Mouse (Mus musculus) hindbrain, postnatal 0 days (tissue): Measurements from ENCODE around the gene Xylt2. TPM values are rescaled to one million over a fixed set of nuclear protein-coding genes. Genes with fewer than 3 reads are reported as not detected.
"Not testable (repeated sequence)": the region's sequence is repeated elsewhere in the genome, so short reads cannot be mapped to it uniquely, and the experiment has no call there.

Experiments used
- ATAC-seq: fragments of 200-750 bp; cut with Nextera tagmentation; 2 replicates; pipeline ENCODE4 v1.8.0; 2017; ENCODE audit warnings: mild to moderate bottlenecking, moderate TSS enrichment, moderate library complexity
- DNase-seq: peaks from one replicate; pipeline ENCODE4 v3.0.0-alpha.2; 2015; ENCODE audit warnings: low spot score
- H3K27ac ChIP-seq: fragments of 300-500 bp; sonication (generic); 2 replicates; pipeline ENCODE4 v1.5.1; 2014; ENCODE audit warnings: mild to moderate bottlenecking
- H3K27me3 ChIP-seq: fragments of 300-500 bp; sonication (generic); 2 replicates; pipeline ENCODE4 v1.6.1; 2014; ENCODE audit warnings: low read length, mixed read lengths; ENCODE audit not compliant: insufficient read depth
- H3K36me3 ChIP-seq: fragments of 300-500 bp; sonication (generic); 2 replicates; pipeline ENCODE4 v1.6.1; 2014; ENCODE audit warnings: low read length, mixed read lengths; ENCODE audit not compliant: insufficient read depth
- H3K4me1 ChIP-seq: fragments of 300-500 bp; sonication (generic); 2 replicates; pipeline ENCODE4 v1.6.1; 2014; ENCODE audit warnings: antibody characterized with exemption, low read length, mixed read lengths; ENCODE audit not compliant: insufficient read depth
- H3K4me2 ChIP-seq: fragments of 300-500 bp; sonication (generic); 2 replicates; pipeline ENCODE4 v1.6.1; 2014; ENCODE audit warnings: low read depth, mild to moderate bottlenecking, low read length, moderate library complexity, mixed read lengths
- H3K4me3 ChIP-seq: fragments of 300-500 bp; sonication (generic); 2 replicates; pipeline ENCODE4 v1.5.1; 2014; ENCODE audit warnings: low read length
- H3K9ac ChIP-seq: fragments of 300-500 bp; sonication (generic); replicated peaks from 2 replicates; pipeline ENCODE4 v1.6.1; 2014; ENCODE audit warnings: mild to moderate bottlenecking, low read length, moderate library complexity, mixed read lengths
- H3K9me3 ChIP-seq: fragments of 300-500 bp; sonication (generic); 2 replicates; pipeline ENCODE4 v1.6.1; 2016; ENCODE audit warnings: low read length, mixed read lengths
- CTCF ChIP-seq: IDR thresholded peaks from 2 replicates; pipeline ENCODE4 v1.5.1; 2016; ENCODE audit warnings: antibody characterized with exemption, control low read depth, low read depth
- WGBS: fragments of 180-500 bp; shearing (Covaris S2); extraction: QIAGEN DNeasy Blood & Tissue Kit; methylation state at CpG from one replicate; pipeline ENCODE4 v1.1.7; 2014; 5-methylcytosine and 5-hydroxymethylcytosine counted together
- polyA plus RNA-seq: library from polyadenylated mRNA; unstranded; fragments of >200 nt; fragmentation: Nextera tagmentation; extraction: Ambion mirVana; gene quantifications from 2 replicates; pipeline ENCODE4 v1.2.1, GENCODE M21; 2015
- total RNA-seq: library from RNA; depleted of rRNA; stranded (reverse); fragments of >200 nt; gene quantifications from 2 replicates; pipeline ENCODE4 v1.2.3, GENCODE M21; 2014

Xylt2 gene
- total and polyA plus RNA-seq, 2 experiments from 2014 or later = 13.6 to 53.5 TPM

GRCm38 (mm10) chr11:94653663-94654436, 23.5 kb downstream of the Xylt2 start, which contains the start of the genes Mrpl27 and Eme1:
Gene Mrpl27, plus strand, starts transcription at chr11:94653767.
Gene Eme1, minus strand, starts transcription at chr11:94653964.
- 1% methylated on average over 32 of the region's 32 CpGs for WGBS
- Histone ChIP-seq H3K4me3 (peak within 1 kb of the TSS; percentile 53), H3K4me2 (peak within 1 kb of the TSS; percentile 79), H3K27me3 (no peaks in the 10 kb centered on the region), H3K9me3 (no peaks in the 10 kb centered on the region), H3K36me3 (no peaks in the 10 kb centered on the region), H3K9ac (peak within 1 kb of the TSS; percentile 56), H3K27ac (peak within 1 kb of the TSS; percentile 86), H3K4me1 (peaks cover 5% of the 10 kb centered on the region)
- DNase-seq (peak; percentile 89), ATAC-seq (peak; percentile 95)
- TF ChIP-seq CTCF = no peak

GRCm38 (mm10) chr11:94652973-94653372, 24.3 kb downstream of the Xylt2 start:
- Histone ChIP-seq H3K9me3 (no peaks in the 10 kb centered on the region), H3K4me2 (peak overlapping the region; percentile 79), H3K4me1 (peaks cover 5% of the 10 kb centered on the region), H3K27ac (no peak overlapping the region), H3K27me3 (no peaks in the 10 kb centered on the region), H3K36me3 (no peaks in the 10 kb centered on the region), H3K9ac (peak overlapping the region; percentile 56; the same call in 1 of the 2 replicates), H3K4me3 (peak overlapping the region; percentile 53)
- ATAC-seq (no peak), DNase-seq (no peak)
- no peak for TF ChIP-seq CTCF
- 54% methylated on average over 8 of the region's 8 CpGs for WGBS

GRCm38 (mm10) chr11:94651241-94651640, 26.1 kb downstream of the Xylt2 start:
- not testable (repeated sequence) for DNase-seq, H3K9ac ChIP-seq, H3K4me1 ChIP-seq, H3K4me2 ChIP-seq, H3K27ac ChIP-seq, H3K27me3 ChIP-seq, H3K36me3 ChIP-seq, ATAC-seq, H3K9me3 ChIP-seq, H3K4me3 ChIP-seq
- WGBS = 95% methylated on average over 5 of the region's 7 CpGs

GRCm38 (mm10) chr11:94646457-94646856, 30.9 kb downstream of the Xylt2 start:
- 97% methylated on average over 4 of the region's 4 CpGs for WGBS
- no peak for TF ChIP-seq CTCF
- Histone ChIP-seq H3K27ac (no peak overlapping the region), H3K9ac (no peak overlapping the region), H3K27me3 (no peaks in the 10 kb centered on the region), H3K4me2 (no peak overlapping the region), H3K4me1 (no peaks in the 10 kb centered on the region), H3K4me3 (no peak overlapping the region), H3K36me3 (peaks cover 38% of the 10 kb centered on the region), H3K9me3 (no peaks in the 10 kb centered on the region)
- ATAC-seq = no peak
- no peak for DNase-seq

DNA sequence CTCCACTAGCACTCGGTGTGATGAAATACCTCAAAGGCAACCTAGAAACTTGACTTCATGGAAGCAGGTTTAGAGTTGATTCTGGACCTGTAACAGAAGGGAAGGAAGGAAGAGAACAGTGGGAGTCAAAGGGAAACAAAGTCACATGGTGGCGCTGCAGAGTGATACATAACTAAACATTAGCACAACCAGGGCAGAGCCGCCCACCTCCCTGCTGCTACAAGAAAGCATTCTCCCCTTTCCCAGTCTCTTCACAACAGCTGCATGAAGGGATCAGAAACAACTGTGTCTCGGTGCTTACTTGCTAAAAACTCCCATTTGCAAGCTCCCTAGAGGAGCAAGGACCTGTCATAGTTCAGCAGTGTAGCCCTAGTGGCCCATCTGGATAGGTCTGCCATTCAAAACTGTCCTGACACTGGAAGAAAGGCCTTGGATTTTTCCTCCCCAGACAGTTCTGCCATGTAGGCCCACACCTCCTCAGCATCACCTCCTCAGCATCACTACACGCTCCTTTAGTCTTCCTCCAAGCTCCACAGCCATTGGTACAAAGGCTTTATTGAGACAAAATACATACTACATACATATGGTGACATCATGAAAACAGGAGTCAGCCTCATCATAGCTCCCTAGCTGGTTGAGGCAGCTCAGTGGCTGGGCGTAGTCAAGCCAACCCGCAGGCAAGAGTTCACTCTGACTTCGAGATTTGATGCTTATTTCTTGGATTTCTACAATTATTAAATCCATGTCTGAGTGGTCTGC, 32.7 kb downstream of the Xylt2 start:
- no peak overlapping the region for H3K9ac ChIP-seq
- H3K4me3 ChIP-seq = no peak overlapping the region
- DNase-seq (no peak), ATAC-seq (no peak)
- no peaks in the 10 kb centered on the region for H3K27me3 ChIP-seq
- H3K4me1 ChIP-seq = no peaks in the 10 kb centered on the region
- no peak for TF ChIP-seq CTCF
- H3K9me3 ChIP-seq = no peaks in the 10 kb centered on the region
- peaks cover 56% of the 10 kb centered on the region for H3K36me3 ChIP-seq
- WGBS = 85% methylated on average over 8 of the region's 8 CpGs
- H3K4me2 ChIP-seq = no peak overlapping the region
- H3K27ac ChIP-seq = no peak overlapping the region

GRCm38 (mm10) chr11:94634431-94634830, 42.9 kb downstream of the Xylt2 start:
- Histone ChIP-seq H3K4me1 (peaks cover 6% of the 10 kb centered on the region), H3K27ac (no peak overlapping the region), H3K4me3 (no peak overlapping the region), H3K4me2 (no peak overlapping the region), H3K36me3 (peaks cover 71% of the 10 kb centered on the region), H3K9ac (no peak overlapping the region), H3K27me3 (no peaks in the 10 kb centered on the region), H3K9me3 (no peaks in the 10 kb centered on the region)
- no peak for ATAC-seq
- 90% methylated on average over 5 of the region's 5 CpGs for WGBS
- no peak for DNase-seq
- no peak for TF ChIP-seq CTCF
